Mouse (Mus musculus) left cerebral cortex, postnatal 36 days (tissue): Measurements from ENCODE around the gene Nfasc. TPM values are rescaled to one million over a fixed set of nuclear protein-coding genes. Genes with fewer than 3 reads are reported as not detected.
A peak's percentile ranks its signal among the peaks of the same experiment; 100 is the strongest.

Source experiments
- DNase-seq, 2 experiments: peaks; one replicate each; pipeline ENCODE4 v3.0.0; 2021 to 2022; ENCODE audit warnings: low spot score in 2 of 2, mixed read lengths in 1 of 2
- intact Hi-C: fragments of 180-260 bp; cut with DNase I; formaldehyde crosslinking; loops from one replicate; pipeline ENCODE4 v1.15.1; 2025
- total RNA-seq, 2 experiments: library from RNA; stranded (reverse); gene quantifications; 2 replicates each; pipeline ENCODE4 v1.2.3; 2021

The Nfasc gene
- total RNA-seq, 2 experiments from 2014 or later, result 164 to 178 TPM

GRCm38 (mm10) chr1:132602161-132602560 is 139.4 kb downstream of the Nfasc start:
- intact Hi-C loops, result no loop called here
- DNase-seq, result no peak

DNA sequence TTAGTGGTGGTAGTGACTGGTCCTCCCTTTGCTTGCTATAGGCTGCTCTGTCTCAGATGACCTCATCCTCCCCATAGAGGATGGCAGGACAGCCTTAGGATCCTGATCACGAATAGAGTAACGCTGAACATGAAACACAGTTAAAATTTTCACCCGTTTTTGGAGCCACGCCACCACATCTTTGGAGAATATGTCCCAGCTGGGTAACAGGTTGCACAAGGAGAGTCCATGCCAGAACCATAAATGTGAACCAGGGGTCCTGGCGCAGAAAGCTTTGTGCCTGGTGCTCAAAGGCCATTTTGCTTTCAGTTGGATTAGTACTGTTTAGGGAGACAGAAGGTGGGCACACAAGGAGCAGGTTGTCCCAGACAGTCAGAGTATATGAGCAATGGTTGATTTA is 143.6 kb downstream of the Nfasc start:
- intact Hi-C loops, result no loop called here
- DNase-seq, result no peak

GRCm38 (mm10) chr1:132595741-132596140 is 145.9 kb downstream of the Nfasc start:
- no peak for DNase-seq
- intact Hi-C loops, result loop anchor here (2.0 kb wide), 1 partner anchor 69 kb away; no protein-coding TSS in a partner anchor

- intact Hi-C loops, result loop anchor here (2.0 to 5.0 kb wide), 2 partner anchors 52 to 68 kb away; partner anchors contain the start of gene Cntn2
- DNase-seq, result peak; percentile 52 to 66
Observed at GRCm38 (mm10) chr1:132594587-132594986, 147.0 kb downstream of the Nfasc start.

DNA sequence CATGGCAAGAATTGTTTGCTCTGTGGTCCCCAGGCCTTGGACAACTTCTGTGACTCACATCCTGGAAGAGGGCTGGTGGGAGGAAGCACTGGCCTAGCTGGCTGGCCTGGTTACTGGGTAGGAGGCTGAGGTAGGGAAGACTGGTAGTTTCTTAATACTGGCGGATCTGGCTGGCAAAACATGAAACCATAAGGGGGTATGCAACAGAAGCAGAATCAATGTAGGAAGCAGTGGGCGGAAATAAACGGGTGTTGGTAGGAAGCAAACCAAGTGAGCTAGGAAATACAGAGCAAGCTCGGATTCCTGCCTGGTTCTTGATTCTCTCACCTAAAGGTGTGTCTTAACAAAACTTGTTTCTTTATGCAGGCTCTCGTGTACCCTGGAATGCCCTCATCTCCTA is 149.5 kb downstream of the Nfasc start:
- DNase-seq, result no peak
- intact Hi-C loops, result loop anchor here (5.0 kb wide), 1 partner anchor 50 kb away; the partner anchor contains the start of gene Cntn2

DNA sequence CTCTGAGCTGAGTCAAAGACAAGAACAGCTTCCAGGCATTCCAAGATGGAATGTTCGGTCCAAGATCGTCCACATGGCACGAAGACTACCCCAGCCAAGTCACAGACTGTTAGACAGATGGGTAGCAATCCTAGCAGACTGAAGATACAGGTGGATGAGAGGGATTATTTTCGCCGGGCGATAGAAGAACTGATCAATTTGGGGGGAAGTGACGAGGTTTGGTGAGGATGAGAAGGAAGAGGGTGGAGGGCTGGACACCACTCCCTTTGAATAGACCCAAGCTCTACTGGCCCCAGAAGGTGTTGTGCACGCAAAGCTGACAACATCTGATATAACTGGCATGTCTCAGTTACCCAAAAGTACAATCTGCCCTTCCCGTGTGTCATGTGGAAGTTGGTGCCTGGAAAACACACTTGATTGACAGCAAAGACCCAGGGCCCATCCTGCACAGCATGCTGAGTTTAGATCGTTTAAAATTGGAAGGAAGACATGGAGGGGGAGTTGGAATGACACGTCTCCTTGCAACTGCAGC is 150.1 kb downstream of the Nfasc start:
- peak in 1 of 2 experiments; percentile 35 for DNase-seq
- intact Hi-C loops, result loop anchor here (5.0 kb wide), 1 partner anchor 49 kb away; the partner anchor contains the start of gene Cntn2

- intact Hi-C loops, result no loop called here
- no peak for DNase-seq
Observed at GRCm38 (mm10) chr1:132586679-132587201, 154.9 kb downstream of the Nfasc start.

DNA sequence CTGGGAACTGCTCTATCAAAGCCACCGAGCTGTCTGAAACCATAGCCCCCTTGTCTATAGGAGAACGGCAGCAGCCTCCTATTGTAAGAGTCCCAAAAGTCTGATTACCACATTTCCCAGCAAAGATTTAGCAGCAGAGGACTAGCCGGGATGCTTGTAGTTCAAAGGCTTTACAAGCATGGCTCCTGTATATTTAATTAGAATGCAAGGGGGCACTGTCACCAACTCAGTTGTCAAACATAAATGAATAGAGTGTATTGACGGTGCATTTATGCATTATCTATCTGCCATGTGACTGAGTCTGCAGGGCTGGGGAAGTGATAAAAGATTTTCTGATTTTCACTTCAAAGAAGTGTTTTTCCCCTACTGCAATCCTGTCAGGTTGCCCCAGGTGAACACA is 156.2 kb downstream of the Nfasc start:
- intact Hi-C loops, result no loop called here

GRCm38 (mm10) chr1:132582998-132583604 is 158.5 kb downstream of the Nfasc start:
- intact Hi-C loops, result no loop called here
- peak in 1 of 2 experiments; percentile 46 for DNase-seq

More for the DNA sequence above, 156.2 kb downstream of the Nfasc start:
- DNase-seq, result no peak

GRCm38 (mm10) chr1:132581845-132582839 is 159.5 kb downstream of the Nfasc start:
- no peak for DNase-seq
- intact Hi-C loops, result no loop called here

DNA sequence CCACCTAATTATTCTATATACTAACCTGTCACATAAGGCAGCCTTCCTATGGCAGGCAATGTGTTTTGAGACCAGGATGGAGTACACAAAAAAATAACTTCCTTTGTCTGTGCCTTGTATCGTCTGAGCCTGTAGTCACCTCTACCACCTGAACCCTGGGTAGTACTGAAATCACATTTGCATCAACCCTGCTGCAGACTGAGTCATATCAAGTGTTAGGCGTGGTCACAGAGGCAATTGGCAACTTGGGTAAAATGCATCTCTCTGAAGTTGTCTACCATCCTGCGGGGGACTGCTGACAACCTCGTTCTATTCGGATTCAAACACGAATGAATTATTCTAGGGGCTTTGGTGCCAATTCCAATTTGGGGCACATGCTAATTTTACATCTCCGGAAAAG is 161.5 kb downstream of the Nfasc start:
- intact Hi-C loops, result no loop called here
- no peak for DNase-seq

DNA sequence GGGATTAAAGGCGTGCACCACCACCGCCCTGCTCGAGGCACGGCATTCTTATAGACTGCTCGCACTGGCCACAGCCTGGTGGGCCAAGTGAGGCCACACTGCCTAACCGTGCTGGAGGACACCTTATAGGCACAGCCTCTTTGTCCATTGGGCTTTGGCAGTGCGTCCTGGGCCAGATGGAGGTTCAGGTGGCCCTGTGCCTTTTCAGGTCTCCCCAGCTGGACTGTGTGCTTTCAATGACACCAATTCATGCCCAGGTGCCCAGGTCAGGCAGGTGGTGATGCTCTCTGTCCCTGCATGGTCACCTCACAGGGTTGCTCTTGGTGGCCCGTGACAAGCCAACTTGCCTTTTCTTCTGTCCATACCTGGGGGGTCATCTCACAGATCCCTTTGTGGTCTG is 164.8 kb downstream of the Nfasc start:
- DNase-seq, result no peak
- intact Hi-C loops, result no loop called here

DNA sequence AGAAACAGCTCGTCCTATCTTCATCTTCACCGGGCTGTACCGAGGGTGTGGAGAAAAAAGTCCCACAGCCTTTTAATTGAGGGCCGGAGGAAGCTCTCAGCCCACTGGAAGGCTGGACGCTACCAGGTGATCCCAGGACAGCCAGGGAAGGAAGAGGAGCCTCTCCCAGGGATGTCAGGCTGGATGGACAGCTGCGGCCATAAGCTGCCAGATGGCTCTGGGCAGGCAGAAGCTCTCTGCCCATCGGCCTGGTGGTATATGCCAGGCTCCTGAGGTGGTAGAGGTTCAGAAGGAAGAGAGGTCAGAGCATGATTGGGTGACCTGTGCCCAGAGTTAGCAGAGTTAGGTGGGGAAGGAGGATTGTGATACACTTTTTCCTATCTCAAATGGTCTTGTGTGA is 168.7 kb downstream of the Nfasc start:
- intact Hi-C loops, result no loop called here
- DNase-seq, result no peak

DNA sequence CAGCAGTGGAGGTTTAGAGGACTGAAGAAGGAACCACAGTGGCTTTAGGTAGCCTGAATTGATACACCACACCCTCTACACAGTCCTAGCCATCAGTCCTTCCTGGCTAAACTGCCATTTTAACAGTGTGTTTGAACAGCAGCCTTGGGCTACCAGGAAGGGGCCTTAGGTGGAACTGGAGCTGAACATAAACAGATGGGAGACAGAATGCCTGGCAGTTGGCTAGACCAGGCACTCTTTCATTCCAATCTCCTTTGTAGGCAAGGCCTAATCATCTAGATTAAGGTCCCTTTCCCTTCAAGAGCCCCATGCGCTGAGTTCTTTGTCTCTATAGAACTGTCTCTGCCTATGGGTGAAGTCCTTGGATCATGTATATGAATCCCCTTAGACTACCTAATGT is 170.0 kb downstream of the Nfasc start:
- DNase-seq, result no peak
- intact Hi-C loops, result no loop called here

GRCm38 (mm10) chr1:132570906-132571305 is 170.7 kb downstream of the Nfasc start:
- intact Hi-C loops, result no loop called here
- no peak for DNase-seq

DNA sequence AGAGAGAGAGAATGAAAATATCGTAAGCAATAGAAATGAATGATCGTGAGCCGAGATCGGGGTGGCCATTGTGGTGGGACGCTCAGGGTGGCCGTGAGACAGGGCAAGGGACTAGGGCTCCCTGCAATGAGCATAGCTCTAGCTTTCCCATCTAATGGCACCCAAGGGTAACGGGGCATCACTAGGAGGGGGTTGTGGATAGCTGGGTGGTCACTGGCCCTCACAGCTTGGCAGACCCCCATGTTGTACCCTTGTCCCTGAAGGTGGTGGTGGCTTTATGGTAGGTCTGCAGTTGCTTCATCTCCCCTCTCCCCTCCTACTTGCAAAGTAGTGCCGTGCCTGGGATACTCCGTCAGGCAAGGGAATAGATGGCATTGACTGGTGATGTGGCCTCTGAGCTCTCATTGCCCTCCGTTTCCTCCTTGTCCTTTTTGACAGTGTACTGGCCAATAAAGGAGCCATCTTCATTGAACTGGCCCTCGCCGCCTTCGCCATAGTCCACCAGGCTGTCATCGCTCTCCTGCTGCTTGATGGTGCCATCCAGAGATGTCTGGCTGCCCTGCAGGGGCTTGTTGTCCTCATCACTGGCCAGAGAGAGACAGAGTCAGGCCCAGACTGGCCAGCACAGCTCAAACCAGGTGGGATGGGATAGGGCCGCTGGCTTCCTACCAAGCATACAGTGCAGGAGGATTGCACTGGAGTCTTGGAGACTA is 171.4 kb downstream of the Nfasc start:
- DNase-seq, result no peak
- intact Hi-C loops, result no loop called here

DNA sequence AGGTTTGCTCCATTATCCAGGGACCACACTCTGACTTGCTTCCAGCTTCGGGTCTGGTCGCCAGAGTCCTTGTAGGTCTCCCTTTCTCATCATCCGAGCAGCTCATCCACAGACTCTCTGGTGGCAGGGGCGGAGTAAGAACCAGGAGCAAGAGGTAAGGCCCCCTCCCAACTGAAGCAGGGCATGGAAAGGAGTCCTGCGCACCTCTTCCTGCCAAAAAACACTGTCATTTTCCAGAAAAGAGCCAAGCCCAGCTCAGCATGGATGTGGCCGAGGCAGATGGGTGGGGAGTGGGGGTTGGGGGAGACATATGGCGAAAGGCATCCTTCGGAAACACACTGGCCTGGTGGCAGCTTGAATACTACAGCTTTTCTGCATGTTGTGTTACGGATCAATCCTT is 172.1 kb downstream of the Nfasc start:
- no peak for DNase-seq
- intact Hi-C loops, result no loop called here

DNA sequence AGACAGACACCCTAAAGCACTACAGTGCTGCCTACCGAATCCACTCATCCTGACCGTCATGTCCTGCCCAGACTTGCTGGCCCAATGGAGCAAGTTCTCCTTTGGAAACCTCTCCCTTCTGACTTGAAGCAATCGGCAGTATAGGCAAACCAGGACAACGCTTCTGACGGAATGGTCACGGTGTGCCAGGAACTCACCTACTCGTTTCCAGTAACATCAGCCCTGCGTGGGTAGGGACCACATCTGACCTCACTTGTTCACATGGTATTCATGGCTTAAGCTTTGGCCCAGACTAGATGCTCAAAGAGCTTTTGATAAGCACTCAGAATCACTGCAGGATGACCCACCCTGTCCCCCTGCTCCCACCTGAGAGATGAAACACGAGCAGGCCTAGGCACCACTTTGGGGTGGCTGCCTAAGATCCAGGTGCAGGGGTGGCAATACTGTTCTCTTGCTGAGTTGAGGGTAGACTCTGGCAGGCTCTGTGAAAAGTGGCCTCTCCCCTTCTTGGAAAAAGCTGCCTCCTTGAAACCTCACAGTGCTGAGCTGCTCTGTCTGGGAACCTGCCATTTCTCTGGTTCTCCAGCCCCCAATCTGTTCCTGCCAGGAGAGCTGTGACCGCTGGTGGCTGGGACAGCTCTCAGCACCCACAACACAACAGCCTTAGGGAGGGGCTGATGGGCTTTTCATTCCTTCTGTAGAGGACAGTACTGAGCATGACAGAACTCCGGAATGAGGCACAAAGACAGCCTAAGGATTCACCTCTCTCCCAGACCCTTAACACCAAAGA is 174.1 kb downstream of the Nfasc start:
- DNase-seq, result peak in 1 of 2 experiments; percentile 25

DNA sequence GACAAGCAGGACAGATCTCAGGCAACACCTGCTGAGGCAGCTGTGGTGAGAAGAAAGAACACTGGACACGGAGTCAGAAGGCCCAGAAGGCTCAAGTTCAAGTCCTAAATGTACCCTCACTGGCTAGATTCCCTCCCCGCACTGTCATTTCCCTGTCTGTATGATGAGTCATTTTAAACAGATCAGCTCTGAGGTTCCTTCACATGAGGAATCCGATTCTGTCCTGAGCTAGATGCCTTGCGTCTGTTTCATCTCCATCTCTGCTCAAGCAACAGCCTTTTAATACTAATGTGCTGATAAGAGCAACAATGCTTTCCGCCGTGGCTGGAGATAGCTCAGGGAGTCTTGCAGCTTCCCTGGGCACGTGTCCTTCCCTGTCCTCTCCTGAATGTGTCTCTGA is 175.8 kb downstream of the Nfasc start:
- peak in 1 of 2 experiments; percentile 19 for DNase-seq
- intact Hi-C loops, result no loop called here

More for the DNA sequence above, 174.1 kb downstream of the Nfasc start:
- intact Hi-C loops, result no loop called here
